Mouse (Mus musculus): ENCODE data around the gene Rbfox1. TPM values are rescaled to one million over a fixed set of nuclear protein-coding genes. Genes with fewer than 3 reads are reported as not detected.

Rbfox1 gene
- 10 to 100 TPM; 81.5 to 93.4 TPM for total RNA-seq (2021)
- long read RNA-seq, experiment 1, partial matches to known transcripts, result 4 of 21 reads
- long read RNA-seq, experiment 1, other reads (novel, unspliced or antisense), result 16 of 21 reads
- long read RNA-seq, experiment 2, transcript Rbfox1-203 (13 exons, 1,407 nt), result major isoform, 5 of 30 reads
- long read RNA-seq, experiment 2, partial matches to known transcripts, result 4 of 30 reads
- long read RNA-seq, experiment 2, other reads (novel, unspliced or antisense), result 21 of 30 reads

- DNase-seq (ENCODE audit: low spot score in 2 of 2), result no peak
These were observed at the start of gene Rbfox1 for GRCm38 (mm10) chr16:5884746-5885689. Rbfox1 (plus strand) TSS chr16:5885355.

GRCm38 (mm10) chr16:5836744-5837143 is 48.4 kb upstream of the Rbfox1 start:
- no peak for DNase-seq (ENCODE audit: low spot score in 2 of 2)

- no peak for DNase-seq (ENCODE audit: low spot score in 2 of 2)
These were observed 44.0 kb upstream of the Rbfox1 start for GRCm38 (mm10) chr16:5841167-5841566.

GRCm38 (mm10) chr16:5845645-5846044 is 39.5 kb upstream of the Rbfox1 start:
- DNase-seq (ENCODE audit: low spot score in 2 of 2), result no peak

GRCm38 (mm10) chr16:5853055-5853454 is 32.1 kb upstream of the Rbfox1 start:
- no peak for DNase-seq (ENCODE audit: low spot score in 2 of 2)

GRCm38 (mm10) chr16:5864350-5864749 is 20.8 kb upstream of the Rbfox1 start:
- no peak for DNase-seq (ENCODE audit: low spot score in 2 of 2)

- DNase-seq (ENCODE audit: low spot score in 2 of 2), result no peak
These were observed 18.2 kb upstream of the Rbfox1 start for GRCm38 (mm10) chr16:5866966-5867365.

GRCm38 (mm10) chr16:5870391-5870790 is 14.8 kb upstream of the Rbfox1 start:
- no peak for DNase-seq (ENCODE audit: low spot score in 2 of 2)

GRCm38 (mm10) chr16:5881820-5882219 is 3.3 kb upstream of the Rbfox1 start:
- peak; percentile 34 to 62 for DNase-seq (ENCODE audit: low spot score in 2 of 2)

GRCm38 (mm10) chr16:5885690-5886050 is 515 bp downstream of the Rbfox1 start:
- no peak for DNase-seq (ENCODE audit: low spot score in 2 of 2)

GRCm38 (mm10) chr16:5895564-5895963 is 10.4 kb downstream of the Rbfox1 start:
- no peak for DNase-seq (ENCODE audit: low spot score in 2 of 2)

GRCm38 (mm10) chr16:5898330-5898729 is 13.2 kb downstream of the Rbfox1 start:
- no peak for DNase-seq (ENCODE audit: low spot score in 2 of 2)

- DNase-seq (ENCODE audit: low spot score in 2 of 2), result no peak
These were observed 25.6 kb downstream of the Rbfox1 start for GRCm38 (mm10) chr16:5910742-5911141.

- DNase-seq (ENCODE audit: low spot score in 2 of 2), result no peak
These were observed 26.7 kb downstream of the Rbfox1 start for GRCm38 (mm10) chr16:5911880-5912327.

- no peak for DNase-seq (ENCODE audit: low spot score in 2 of 2)
These were observed 32.8 kb downstream of the Rbfox1 start for GRCm38 (mm10) chr16:5917937-5918336.

GRCm38 (mm10) chr16:5926986-5927385 is 41.8 kb downstream of the Rbfox1 start:
- no peak for DNase-seq (ENCODE audit: low spot score in 2 of 2)

- DNase-seq (ENCODE audit: low spot score in 2 of 2), result peak; percentile 52 to 66
These were observed 46.5 kb downstream of the Rbfox1 start for GRCm38 (mm10) chr16:5931680-5932079.

- DNase-seq (ENCODE audit: low spot score in 2 of 2), result no peak
These were observed 54.9 kb downstream of the Rbfox1 start for GRCm38 (mm10) chr16:5940016-5940415.

- no peak for DNase-seq (ENCODE audit: low spot score in 2 of 2)
These were observed 60.5 kb downstream of the Rbfox1 start for GRCm38 (mm10) chr16:5945682-5946081.

- DNase-seq (ENCODE audit: low spot score in 2 of 2), result no peak
These were observed 68.0 kb downstream of the Rbfox1 start for GRCm38 (mm10) chr16:5953106-5953505.

- DNase-seq (ENCODE audit: low spot score in 2 of 2), result no peak
These were observed 72.3 kb downstream of the Rbfox1 start for GRCm38 (mm10) chr16:5957418-5957817.

GRCm38 (mm10) chr16:5961786-5962185 is 76.6 kb downstream of the Rbfox1 start:
- no peak for DNase-seq (ENCODE audit: low spot score in 2 of 2)
